Mouse (Mus musculus): ENCODE data around the gene Pcp4.
"Not testable (repeated sequence)": the region's sequence is repeated elsewhere in the genome, so short reads cannot be mapped to it uniquely, and the experiment has no call there.

The Pcp4 gene

GRCm38 (mm10) chr16:96467445-96467844, at the start of gene Pcp4:
Gene Pcp4 (plus strand): TSS chr16:96467606.
- DNase-seq (ENCODE audit: low spot score in 2 of 2): peak; percentile 95

- no peak for DNase-seq (ENCODE audit: low spot score in 2 of 2)
Observed at GRCm38 (mm10) chr16:96425044-96425443, 42.4 kb upstream of the Pcp4 start.

- no peak for DNase-seq (ENCODE audit: low spot score in 2 of 2)
Observed at GRCm38 (mm10) chr16:96426671-96427070, 40.7 kb upstream of the Pcp4 start.

GRCm38 (mm10) chr16:96429046-96429445, 38.4 kb upstream of the Pcp4 start:
- no peak for DNase-seq (ENCODE audit: low spot score in 2 of 2)

GRCm38 (mm10) chr16:96433266-96433665, 34.1 kb upstream of the Pcp4 start:
- no peak for DNase-seq (ENCODE audit: low spot score in 2 of 2)

GRCm38 (mm10) chr16:96434024-96434785, 33.2 kb upstream of the Pcp4 start:
- DNase-seq (ENCODE audit: low spot score in 2 of 2): no peak

- DNase-seq (ENCODE audit: low spot score in 2 of 2): peak; percentile 40 to 63
Observed at GRCm38 (mm10) chr16:96438946-96439345, 28.5 kb upstream of the Pcp4 start.

- DNase-seq (ENCODE audit: low spot score in 2 of 2): no peak
Observed at GRCm38 (mm10) chr16:96439682-96440081, 27.7 kb upstream of the Pcp4 start.

GRCm38 (mm10) chr16:96440871-96441270, 26.5 kb upstream of the Pcp4 start:
- DNase-seq (ENCODE audit: low spot score in 2 of 2): no peak

- no peak for DNase-seq (ENCODE audit: low spot score in 2 of 2)
Observed at GRCm38 (mm10) chr16:96441826-96442225, 25.6 kb upstream of the Pcp4 start.

- no peak for DNase-seq (ENCODE audit: low spot score in 2 of 2)
Observed at GRCm38 (mm10) chr16:96443468-96443867, 23.9 kb upstream of the Pcp4 start, which contains the start of gene Itgb2l. Gene Itgb2l (minus strand): TSS chr16:96443619.

GRCm38 (mm10) chr16:96450871-96451270, 16.5 kb upstream of the Pcp4 start:
- DNase-seq (ENCODE audit: low spot score in 2 of 2): not testable (repeated sequence)

- no peak for DNase-seq (ENCODE audit: low spot score in 2 of 2)
Observed at GRCm38 (mm10) chr16:96454086-96454485, 13.3 kb upstream of the Pcp4 start.

- DNase-seq (ENCODE audit: low spot score in 2 of 2): no peak
Observed at GRCm38 (mm10) chr16:96457612-96458011, 9.8 kb upstream of the Pcp4 start.

GRCm38 (mm10) chr16:96459356-96459755, 8.1 kb upstream of the Pcp4 start:
- DNase-seq (ENCODE audit: low spot score in 2 of 2): no peak

GRCm38 (mm10) chr16:96460788-96461187, 6.6 kb upstream of the Pcp4 start:
- no peak for DNase-seq (ENCODE audit: low spot score in 2 of 2)

- no peak for DNase-seq (ENCODE audit: low spot score in 2 of 2)
Observed at GRCm38 (mm10) chr16:96468011-96468410, 605 bp downstream of the Pcp4 start.

- DNase-seq (ENCODE audit: low spot score in 2 of 2): peak; percentile 86 to 89
Observed at GRCm38 (mm10) chr16:96468698-96469097, 1.3 kb downstream of the Pcp4 start.

GRCm38 (mm10) chr16:96469640-96470039, 2.2 kb downstream of the Pcp4 start:
- peak in 1 of 2 experiments; percentile 57 for DNase-seq (ENCODE audit: low spot score in 2 of 2)

- no peak for DNase-seq (ENCODE audit: low spot score in 2 of 2)
Observed at GRCm38 (mm10) chr16:96472361-96472760, 5.0 kb downstream of the Pcp4 start.

GRCm38 (mm10) chr16:96472816-96473215, 5.4 kb downstream of the Pcp4 start:
- DNase-seq (ENCODE audit: low spot score in 2 of 2): peak in 1 of 2 experiments; percentile 37

- DNase-seq (ENCODE audit: low spot score in 2 of 2): no peak
Observed at GRCm38 (mm10) chr16:96474185-96474584, 6.8 kb downstream of the Pcp4 start.

GRCm38 (mm10) chr16:96481791-96482190, 14.4 kb downstream of the Pcp4 start:
- DNase-seq (ENCODE audit: low spot score in 2 of 2): no peak

Measured in right cerebral cortex, postnatal 10 days (tissue).